Mouse (Mus musculus) limb, embryonic 14.5 days (tissue): ENCODE measurements at regions not wholly inside any gene's neighbourhood (a gene's known extent, or its start where the extent isn't known, plus 50 kb on each side); places are given as distances from the start of the nearest gene placed in this dataset.
A peak's percentile ranks its signal among the peaks of the same experiment; 100 is the strongest.

Experiments
- ATAC-seq: fragments of 200-750 bp; cut with Nextera tagmentation; 2 replicates; pipeline ENCODE4 v1.8.0; 2017; ENCODE audit warnings: low read depth, moderate number of reproducible peaks, moderate TSS enrichment; ENCODE audit not compliant: low FRiP score
- DNase-seq: peaks from one replicate; pipeline ENCODE4 v3.0.0-alpha.2; 2015; ENCODE audit warnings: low spot score
- H3K27ac ChIP-seq: fragments of 300-500 bp; sonication (generic); replicated peaks from 2 replicates; pipeline ENCODE4 v1.5.1; 2014; ENCODE audit warnings: low read depth, mild to moderate bottlenecking, low read length, moderate library complexity, mixed read lengths
- H3K27me3 ChIP-seq: fragments of 300-500 bp; sonication (generic); 2 replicates; pipeline ENCODE4 v1.6.1; 2014; ENCODE audit warnings: low read length, mixed read lengths; ENCODE audit not compliant: control insufficient read depth, insufficient read depth
- H3K36me3 ChIP-seq: fragments of 300-500 bp; sonication (generic); 2 replicates; pipeline ENCODE4 v1.6.1; 2014; ENCODE audit warnings: mild to moderate bottlenecking, low read length, moderate library complexity, mixed read lengths; ENCODE audit not compliant: control insufficient read depth, insufficient read depth
- H3K4me1 ChIP-seq: fragments of 300-500 bp; sonication (generic); 2 replicates; pipeline ENCODE4 v1.6.1; 2014; ENCODE audit warnings: antibody characterized with exemption, low read length, mixed read lengths; ENCODE audit not compliant: control insufficient read depth, insufficient read depth
- H3K4me2 ChIP-seq: fragments of 300-500 bp; sonication (generic); replicated peaks from 2 replicates; pipeline ENCODE4 v1.6.1; 2014; ENCODE audit warnings: low read depth, mild to moderate bottlenecking, low read length, moderate library complexity; ENCODE audit not compliant: severe bottlenecking
- H3K4me3 ChIP-seq: fragments of 300-500 bp; sonication (generic); replicated peaks from 2 replicates; pipeline ENCODE4 v1.5.1; 2014; ENCODE audit warnings: low read length
- H3K9ac ChIP-seq: fragments of 300-500 bp; sonication (generic); 2 replicates; pipeline ENCODE4 v1.6.1; 2014; ENCODE audit warnings: mild to moderate bottlenecking, low read depth, low read length, moderate library complexity; ENCODE audit not compliant: severe bottlenecking
- H3K9me3 ChIP-seq: fragments of 300-500 bp; sonication (generic); 2 replicates; pipeline ENCODE4 v1.6.1; 2016; ENCODE audit warnings: low read length; ENCODE audit not compliant: control insufficient read depth
- POLR2A ChIP-seq: fragments of 200-500 bp; IDR thresholded peaks from 2 replicates; pipeline ENCODE4 v1.8.0; 2012; ENCODE audit warnings: inconsistent platforms, mild to moderate bottlenecking, moderate library complexity, borderline replicate concordance; ENCODE audit not compliant: insufficient read depth, insufficient read length; ENCODE audit errors: extremely low read depth
- WGBS: fragments of 180-500 bp; shearing (Covaris S2); extraction: QIAGEN DNeasy Blood & Tissue Kit; methylation state at CpG from one replicate; pipeline ENCODE4 v1.1.7; 2014; 5-methylcytosine and 5-hydroxymethylcytosine counted together

DNA sequence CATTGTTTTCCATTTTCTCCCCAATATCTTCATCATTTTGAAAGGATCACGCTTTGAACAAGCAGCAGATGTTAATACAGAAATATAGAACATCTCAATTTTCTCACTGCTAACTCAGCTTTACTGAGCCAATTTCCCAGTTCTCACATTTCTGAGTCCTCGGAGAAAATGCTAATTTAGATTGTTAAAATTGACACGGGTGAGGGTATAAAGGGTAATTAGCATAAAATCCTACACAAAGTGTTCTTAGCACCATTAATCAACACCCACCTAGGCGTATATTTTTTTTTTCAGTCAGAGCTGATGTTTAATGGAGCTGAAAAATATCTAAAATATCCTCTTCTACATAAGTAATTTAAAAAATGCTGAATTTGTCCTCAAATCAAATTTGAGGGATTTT, 519.8 kb upstream of the Celf2 start:
- Histone ChIP-seq H3K27ac (no peak overlapping the region), H3K9ac (no peak overlapping the region), H3K4me3 (no peak overlapping the region), H3K27me3 (no peaks in the 10 kb centered on the region), H3K9me3 (no peaks in the 10 kb centered on the region), H3K4me1 (no peaks in the 10 kb centered on the region), H3K36me3 (no peaks in the 10 kb centered on the region), H3K4me2 (no peak overlapping the region)
- DNase-seq, result no peak
- no peak for TF ChIP-seq POLR2A
- 57% methylated on average over 4 of the region's 4 CpGs for WGBS
- ATAC-seq, result no peak

GRCm38 (mm10) chr2:8027571-8027970, 518.2 kb upstream of the Celf2 start:
- Histone ChIP-seq H3K4me1 (no peaks in the 10 kb centered on the region; the same call in 1 of the 2 replicates), H3K9me3 (no peaks in the 10 kb centered on the region), H3K27ac (no peak overlapping the region), H3K9ac (no peak overlapping the region), H3K27me3 (no peaks in the 10 kb centered on the region), H3K36me3 (no peaks in the 10 kb centered on the region), H3K4me3 (no peak overlapping the region), H3K4me2 (no peak overlapping the region)
- no peak for TF ChIP-seq POLR2A
- ATAC-seq, result no peak
- DNase-seq, result no peak

GRCm38 (mm10) chr2:8026648-8027047, 517.3 kb upstream of the Celf2 start:
- Histone ChIP-seq H3K4me3 (no peak overlapping the region), H3K27me3 (no peaks in the 10 kb centered on the region), H3K4me1 (peaks cover 3% of the 10 kb centered on the region; the same call in 1 of the 2 replicates), H3K36me3 (no peaks in the 10 kb centered on the region), H3K27ac (no peak overlapping the region), H3K9me3 (no peaks in the 10 kb centered on the region), H3K4me2 (no peak overlapping the region), H3K9ac (no peak overlapping the region)
- 71% methylated on average over 10 of the region's 10 CpGs for WGBS
- no peak for ATAC-seq
- no peak for DNase-seq
- TF ChIP-seq POLR2A, result no peak

DNA sequence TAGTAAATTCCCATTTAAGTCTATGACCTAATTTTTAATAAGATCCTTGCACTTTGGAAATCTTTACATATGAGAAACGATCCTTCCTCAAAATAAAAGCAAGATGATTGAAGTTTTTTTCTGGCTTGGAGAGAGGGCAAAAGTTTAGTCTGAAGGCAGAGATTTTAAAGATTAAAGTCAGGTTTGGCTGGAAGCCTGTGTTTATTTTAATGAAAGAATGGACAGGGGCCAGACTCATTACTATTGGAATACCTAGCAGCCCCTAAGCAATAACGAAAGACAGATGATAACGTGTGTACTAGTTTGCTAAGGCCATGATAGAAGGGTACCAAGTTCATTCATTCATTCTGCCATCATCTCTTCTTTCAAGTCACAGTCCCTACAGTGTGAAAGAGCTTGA, 513.3 kb upstream of the Celf2 start:
- peaks cover 4% of the 10 kb centered on the region; the same call in 1 of the 2 replicates for H3K4me1 ChIP-seq
- H3K4me3 ChIP-seq, result no peak overlapping the region
- H3K36me3 ChIP-seq, result no peaks in the 10 kb centered on the region
- no peak overlapping the region for H3K9ac ChIP-seq
- H3K4me2 ChIP-seq, result no peak overlapping the region
- peak overlapping the region; percentile 63; the same call in 1 of the 2 replicates for H3K27ac ChIP-seq
- H3K9me3 ChIP-seq, result no peaks in the 10 kb centered on the region
- TF ChIP-seq POLR2A, result no peak
- H3K27me3 ChIP-seq, result no peaks in the 10 kb centered on the region
- DNase-seq, result peak; percentile 88
- 22% methylated on average over 3 of the region's 3 CpGs for WGBS
- ATAC-seq, result no peak

GRCm38 (mm10) chr2:8022043-8022442, 512.7 kb upstream of the Celf2 start:
- WGBS, result 24% methylated on average over 5 of the region's 5 CpGs
- Histone ChIP-seq H3K4me1 (peaks cover 4% of the 10 kb centered on the region; the same call in 1 of the 2 replicates), H3K9me3 (no peaks in the 10 kb centered on the region), H3K27me3 (no peaks in the 10 kb centered on the region), H3K36me3 (no peaks in the 10 kb centered on the region), H3K9ac (no peak overlapping the region), H3K4me2 (no peak overlapping the region), H3K4me3 (no peak overlapping the region), H3K27ac (peak overlapping the region; percentile 63)
- TF ChIP-seq POLR2A, result no peak
- ATAC-seq (no peak; the same call in 1 of the 2 replicates), DNase-seq (peak; percentile 33)

- H3K4me1 ChIP-seq, result no peaks in the 10 kb centered on the region
- no peak for DNase-seq
- H3K36me3 ChIP-seq, result no peaks in the 10 kb centered on the region
- TF ChIP-seq POLR2A, result no peak
- no peak for ATAC-seq
- H3K9me3 ChIP-seq, result no peaks in the 10 kb centered on the region
- no peak overlapping the region for H3K4me3 ChIP-seq
- H3K27me3 ChIP-seq, result no peaks in the 10 kb centered on the region
- no peak overlapping the region for H3K27ac ChIP-seq
- 66% methylated on average over 6 of the region's 6 CpGs for WGBS
- H3K4me2 ChIP-seq, result no peak overlapping the region
- H3K9ac ChIP-seq, result no peak overlapping the region
These were observed 503.5 kb upstream of the Celf2 start for GRCm38 (mm10) chr2:8012826-8013225.
